30 mouse cellular contexts compared by ENCODE assay signal in genomic region chr2:65227154-65227897, GRCm38 (mm10). TPM values are rescaled to one million over a fixed set of nuclear protein-coding genes. Genes with fewer than 3 reads are reported as not detected.
DNase-seq lines count a peak whose midpoint lies in the region; ATAC-seq and TF ChIP-seq lines count a peak whose summit lies in the region.
"Had no signal": no experiment of that assay in that cellular context is flagged by ENCODE, and none has a peak within 500 bp of the region (broad histone marks: within the 10 kb centered on the region; RNA-seq: fewer than 3 reads in every experiment).

No protein-coding gene starts in this region.

- WGBS in heart, postnatal 0 days: 87% methylated on average over 6 of the region's 6 CpGs

- peak overlapping the region; percentile 43; the same call in 1 of the 2 replicates for H3K27ac ChIP-seq in heart, postnatal 0 days (ENCODE audit: low read depth)
- peak overlapping the region; percentile 74 for H3K27ac ChIP-seq in brown adipose tissue, adult 24 weeks (replicated peaks; ENCODE audit: low read depth, low read length)
- H3K27ac ChIP-seq: embryonic facial prominence, embryonic 12.5 days; forebrain, embryonic 10.5 days; heart, embryonic 10.5 days; hindbrain, embryonic 14.5 days; limb, embryonic 10.5 days; limb, embryonic 15.5 days; midbrain, embryonic 12.5 days; neural tube, embryonic 15.5 days had no signal

- H3K9ac ChIP-seq in heart, postnatal 0 days (replicated peaks; ENCODE audit: low read depth, low read length): no peak overlapping the region
- H3K9ac ChIP-seq: embryonic facial prominence, embryonic 12.5 days; hindbrain, embryonic 14.5 days; limb, embryonic 15.5 days; midbrain, embryonic 12.5 days; neural tube, embryonic 15.5 days had no signal

- TF ChIP-seq CTCF in heart, postnatal 0 days (IDR thresholded peaks at IDR 0.05; ENCODE audit: low read depth): no peak

- peak; percentile 69 for DNase-seq in adrenal gland, adult 2 months
- no peak for DNase-seq in adrenal gland, postnatal 25 days
- no peak for DNase-seq in heart, postnatal 0 days (ENCODE audit: low spot score)
- no peak for DNase-seq in heart, postnatal 36 days
- peak; percentile 58 for DNase-seq in Muller cell, postnatal 12 days (ENCODE audit: inconsistent ontology term)
- DNase-seq in gastrocnemius, adult 8-10 months (ENCODE audit: low spot score in 2 of 2): no peak
- DNase-seq: cerebellum, adult 11 months; cerebellum, adult 9-10 months; cerebellum, postnatal 36 days; gastrocnemius, adult 2 months; kidney, adult 9 months; kidney, postnatal 10 days; layer of hippocampus, adult 9-11 months; lung, postnatal 4 days; retina, postnatal 1 day; spleen, adult 18-20 months; thymus, postnatal 14 days had no signal

- no peak for TF ChIP-seq EP300 in heart, postnatal 0 days (IDR thresholded peaks at IDR 0.05; ENCODE audit: low read depth)

- intact Hi-C loops in heart, postnatal 36 days (cut with DNase I): no loop called here

- peaks cover 33% of the 10 kb centered on the region for H3K4me1 ChIP-seq in heart, postnatal 0 days (ENCODE audit: control insufficient read depth, insufficient read depth)
- H3K4me1 ChIP-seq in brown adipose tissue, adult 24 weeks (ENCODE audit: control insufficient read depth, insufficient read depth, insufficient read length, low read length): peaks cover 13% of the 10 kb centered on the region
- H3K4me1 ChIP-seq: embryonic facial prominence, embryonic 12.5 days; limb, embryonic 15.5 days; megakaryocyte, embryonic 14.5 days; neural tube, embryonic 15.5 days had no signal

- no peak overlapping the region for H3K4me3 ChIP-seq in heart, postnatal 0 days (ENCODE audit: low read depth, low read length)
- H3K4me3 ChIP-seq in brown adipose tissue, adult 24 weeks (ENCODE audit: insufficient read depth, low read depth, low read length): no peak overlapping the region
- H3K4me3 ChIP-seq: embryonic facial prominence, embryonic 12.5 days; forebrain, embryonic 10.5 days; gastrocnemius, adult 2 months; heart, embryonic 10.5 days; limb, embryonic 10.5 days; limb, embryonic 15.5 days; megakaryocyte, embryonic 14.5 days; midbrain, embryonic 12.5 days; neural tube, embryonic 15.5 days had no signal

- H3K27me3 ChIP-seq in heart, postnatal 0 days (ENCODE audit: control insufficient read depth, insufficient read depth, low read length): no peaks in the 10 kb centered on the region
- H3K27me3 ChIP-seq: embryonic facial prominence, embryonic 12.5 days; limb, embryonic 15.5 days; megakaryocyte, embryonic 14.5 days; midbrain, embryonic 12.5 days; neural tube, embryonic 15.5 days had no signal

- no peak overlapping the region for H3K4me2 ChIP-seq in heart, postnatal 0 days (ENCODE audit: low read depth, low read length)
- H3K4me2 ChIP-seq: embryonic facial prominence, embryonic 12.5 days; hindbrain, embryonic 14.5 days; limb, embryonic 15.5 days; midbrain, embryonic 12.5 days; neural tube, embryonic 15.5 days had no signal

- H3K9me3 ChIP-seq in heart, postnatal 0 days (replicated peaks; ENCODE audit: control insufficient read depth, low read length): no peaks in the 10 kb centered on the region
- H3K9me3 ChIP-seq: embryonic facial prominence, embryonic 12.5 days; forebrain, embryonic 10.5 days; heart, embryonic 10.5 days; limb, embryonic 10.5 days; limb, embryonic 15.5 days; megakaryocyte, embryonic 14.5 days; midbrain, embryonic 12.5 days; neural tube, embryonic 15.5 days had no signal

- H3K36me3 ChIP-seq in heart, postnatal 0 days (replicated peaks; ENCODE audit: control insufficient read depth, insufficient read depth, low read length): no peaks in the 10 kb centered on the region
- H3K36me3 ChIP-seq: embryonic facial prominence, embryonic 12.5 days; forebrain, embryonic 10.5 days; heart, embryonic 10.5 days; limb, embryonic 10.5 days; limb, embryonic 15.5 days; midbrain, embryonic 12.5 days; neural tube, embryonic 15.5 days had no signal

- no peak for ATAC-seq in heart, postnatal 0 days (ENCODE audit: insufficient read depth, low read depth)
- ATAC-seq in monocyte, adult 5-6 weeks (replicated peaks; ENCODE audit: insufficient number of reproducible peaks, low FRiP score, low TSS enrichment, poor library complexity, severe bottlenecking): no peak
- ATAC-seq: forebrain, embryonic 16.5 days; intestine, postnatal 0 days had no signal

RNA-seq across cellular contexts. Expression of gene Cobll1, which starts 11.9 kb away (rescaled TPM):
- 100 to 1,000 TPM; 295 to 301 TPM for total RNA-seq in adrenal gland, adult 2 months (2021)
- polyA plus RNA-seq in adrenal gland, adult 2 months (2012; rRNA removed): 48.1 and 58.3 TPM in 2 replicates
- 274 and 367 TPM in 2 replicates for total RNA-seq in adrenal gland, postnatal 25 days (2021)
- total RNA-seq in heart, postnatal 0 days (2014; rRNA removed; ENCODE audit: low replicate concordance): 8.2 and 8.6 TPM in 2 replicates
- 10.2 and 11.0 TPM in 2 replicates for polyA plus RNA-seq in heart, postnatal 0 days (2015; fragmentation: Nextera tagmentation; extraction: Ambion mirVana)
- 10 to 100 TPM; 66.8 to 78.2 TPM for total RNA-seq in heart, postnatal 36 days (2021)
- 20.0 and 24.9 TPM in 2 replicates for polyA plus RNA-seq in brown adipose tissue, adult 24 weeks (2012; ENCODE audit: insufficient read depth, insufficient read length, missing spikeins)
- total RNA-seq in monocyte, adult 5-6 weeks (2017): 3.8 to 17.0 TPM (median 4.2 TPM) in 3 replicates
- 1 to 10 TPM; 4.0 to 5.1 (median 4.4) TPM for total RNA-seq in gastrocnemius, adult 8-10 months (2022)

Comparison
In these comparisons a context has a peak if more than half of its experiments do, and no peak if none do; other contexts are left out.
1. DNase-seq: peak in adrenal gland, adult 2 months (single experiment) and Muller cell, postnatal 12 days (single experiment); none in adrenal gland, postnatal 25 days (single experiment), heart, postnatal 0 days (single experiment), heart, postnatal 36 days (0 of 2) and gastrocnemius, adult 8-10 months (0 of 2).